Mouse (Mus musculus) forebrain, embryonic 15.5 days (tissue): ENCODE data around the gene Zzef1. TPM values are rescaled to one million over a fixed set of nuclear protein-coding genes. Genes with fewer than 3 reads are reported as not detected.

Experiments
- ATAC-seq: fragments of 200-750 bp; cut with Nextera tagmentation; replicated peaks from 2 replicates; pipeline ENCODE4 v1.8.0; 2017; ENCODE audit warnings: mild to moderate bottlenecking, moderate TSS enrichment, moderate library complexity
- H3K27ac ChIP-seq: fragments of 300-500 bp; sonication (generic); replicated peaks from 2 replicates; pipeline ENCODE4 v1.5.1; 2015; ENCODE audit warnings: mild to moderate bottlenecking, inconsistent platforms
- H3K27me3 ChIP-seq: fragments of 300-500 bp; sonication (generic); 2 replicates; pipeline ENCODE4 v1.6.1; 2015; ENCODE audit warnings: inconsistent platforms
- H3K36me3 ChIP-seq: fragments of 300-500 bp; sonication (generic); 2 replicates; pipeline ENCODE4 v1.6.1; 2015; ENCODE audit warnings: mild to moderate bottlenecking, inconsistent platforms
- H3K4me1 ChIP-seq: fragments of 300-500 bp; sonication (generic); 2 replicates; pipeline ENCODE4 v1.6.1; 2015; ENCODE audit warnings: inconsistent platforms
- H3K4me2 ChIP-seq: fragments of 300-500 bp; sonication (generic); replicated peaks from 2 replicates; pipeline ENCODE4 v1.6.1; 2015; ENCODE audit warnings: mild to moderate bottlenecking, inconsistent platforms
- H3K4me3 ChIP-seq: fragments of 300-500 bp; sonication (generic); 2 replicates; pipeline ENCODE4 v1.5.1; 2015; ENCODE audit warnings: mild to moderate bottlenecking, inconsistent platforms
- H3K9ac ChIP-seq: fragments of 300-500 bp; sonication (generic); replicated peaks from 2 replicates; pipeline ENCODE4 v1.6.1; 2015; ENCODE audit warnings: mild to moderate bottlenecking, inconsistent platforms
- H3K9me3 ChIP-seq: fragments of 300-500 bp; sonication (generic); 2 replicates; pipeline ENCODE4 v1.6.1; 2016; ENCODE audit warnings: inconsistent platforms
- WGBS: fragments of 180-500 bp; shearing (Covaris S2); methylation state at CpG from one replicate; pipeline ENCODE4 v1.1.7; 2015; ENCODE audit warnings: mixed read lengths; 5-methylcytosine and 5-hydroxymethylcytosine counted together
- polyA plus RNA-seq: library from polyadenylated mRNA; unstranded; fragments of >200 nt; fragmentation: Nextera tagmentation; extraction: Ambion mirVana; gene quantifications from 2 replicates; pipeline ENCODE4 v1.2.1, GENCODE M21; 2015

Gene Zzef1
- polyA plus RNA-seq, 1 experiment from 2014 or later = 14.2 TPM

DNA sequence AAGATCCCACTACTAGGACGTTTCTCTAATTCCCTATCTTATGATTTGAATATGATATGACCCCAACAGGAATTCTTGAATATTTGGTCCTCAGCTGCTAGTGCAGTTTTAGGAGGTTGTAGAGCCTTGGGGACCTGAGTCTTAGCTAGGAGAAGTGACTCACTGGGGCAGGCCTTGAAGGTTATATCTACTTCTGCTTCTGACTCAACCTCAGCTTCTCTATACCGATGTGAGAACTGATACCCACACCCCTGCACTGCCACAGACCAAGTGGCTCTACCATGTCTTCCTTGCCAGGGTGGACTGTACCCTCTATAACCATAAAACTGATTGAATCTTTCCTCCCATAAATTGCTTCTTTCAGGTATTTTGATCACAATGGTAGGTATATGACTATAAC, 13.9 kb upstream of the Zzef1 start:
- H3K9me3 ChIP-seq = no peaks in the 10 kb centered on the region
- no peak overlapping the region for H3K9ac ChIP-seq
- no peak overlapping the region for H3K4me3 ChIP-seq
- no peaks in the 10 kb centered on the region for H3K27me3 ChIP-seq
- 83% methylated on average over 2 of the region's 2 CpGs for WGBS
- H3K4me2 ChIP-seq = no peak overlapping the region
- no peak for ATAC-seq
- no peaks in the 10 kb centered on the region for H3K4me1 ChIP-seq
- H3K27ac ChIP-seq = no peak overlapping the region
- no peaks in the 10 kb centered on the region for H3K36me3 ChIP-seq

DNA sequence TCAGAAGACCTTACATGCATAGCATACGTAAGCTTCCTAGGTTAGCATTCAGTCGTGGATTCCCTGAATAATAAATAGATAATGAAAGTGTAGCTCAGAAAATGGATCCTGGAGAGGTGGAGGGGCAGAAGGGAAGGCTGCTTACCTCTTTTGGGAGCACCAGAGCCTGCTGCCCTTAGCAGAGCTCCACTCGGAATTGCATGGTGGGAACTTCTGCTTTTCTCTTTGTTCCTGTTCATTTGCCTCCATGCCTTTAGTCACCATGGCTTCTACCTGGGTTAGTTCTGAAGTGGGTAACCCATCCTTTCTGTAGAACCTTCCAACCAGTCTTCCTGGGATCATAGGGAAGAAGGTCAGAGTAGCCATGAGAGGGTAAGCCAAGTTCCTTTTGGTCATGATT, 13.5 kb upstream of the Zzef1 start:
- no peak for ATAC-seq

DNA sequence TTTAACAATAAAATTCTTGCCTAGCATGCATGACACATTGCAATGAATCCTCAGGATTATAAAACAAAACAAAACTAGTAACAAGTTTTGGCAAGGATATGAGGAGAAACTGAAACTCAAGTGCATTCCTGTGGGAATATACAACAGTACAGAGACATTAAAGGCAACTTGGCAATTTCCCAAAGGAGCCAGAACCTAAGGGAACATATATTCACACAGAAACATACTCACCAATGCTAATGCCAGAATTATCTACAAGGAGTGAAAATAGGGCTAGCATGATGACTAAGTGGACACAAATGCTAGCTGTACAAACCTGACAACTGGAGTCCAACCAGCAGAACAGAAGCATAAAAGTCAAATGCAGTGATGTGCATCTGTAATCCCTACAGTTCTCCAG, 4.0 kb upstream of the Zzef1 start:
- Histone ChIP-seq H3K4me3 (no peak overlapping the region), H3K4me2 (no peak overlapping the region), H3K9me3 (no peaks in the 10 kb centered on the region), H3K27ac (no peak overlapping the region), H3K36me3 (no peaks in the 10 kb centered on the region), H3K9ac (no peak overlapping the region), H3K27me3 (no peaks in the 10 kb centered on the region), H3K4me1 (peaks cover 12% of the 10 kb centered on the region)
- ATAC-seq = no peak

More for the DNA sequence above, 13.5 kb upstream of the Zzef1 start:
- H3K4me3 ChIP-seq = no peak overlapping the region
- no peak overlapping the region for H3K4me2 ChIP-seq
- H3K36me3 ChIP-seq = no peaks in the 10 kb centered on the region
- 81% methylated on average over 3 of the region's 3 CpGs for WGBS
- H3K4me1 ChIP-seq = no peaks in the 10 kb centered on the region
- no peaks in the 10 kb centered on the region for H3K27me3 ChIP-seq
- H3K9ac ChIP-seq = no peak overlapping the region
- no peaks in the 10 kb centered on the region for H3K9me3 ChIP-seq
- H3K27ac ChIP-seq = no peak overlapping the region

DNA sequence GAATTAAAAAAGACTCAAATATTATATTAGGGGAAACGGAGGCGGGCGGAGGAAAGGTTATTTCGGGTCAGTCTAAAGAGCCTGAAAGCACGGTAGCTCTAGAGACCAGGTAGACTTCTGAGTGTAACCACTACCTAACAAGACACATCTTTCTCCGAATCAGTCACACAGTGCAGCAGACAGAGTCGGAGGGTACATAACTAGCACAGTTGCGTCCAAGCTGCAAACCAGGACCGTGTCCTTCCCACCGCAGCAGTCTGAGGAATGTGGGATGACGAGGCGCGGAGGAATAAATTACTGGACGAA, 924 bp upstream of the Zzef1 start:
- WGBS = 20% methylated on average over 14 of the region's 14 CpGs
- H3K4me2 ChIP-seq = peak overlapping the region; percentile 84

DNA sequence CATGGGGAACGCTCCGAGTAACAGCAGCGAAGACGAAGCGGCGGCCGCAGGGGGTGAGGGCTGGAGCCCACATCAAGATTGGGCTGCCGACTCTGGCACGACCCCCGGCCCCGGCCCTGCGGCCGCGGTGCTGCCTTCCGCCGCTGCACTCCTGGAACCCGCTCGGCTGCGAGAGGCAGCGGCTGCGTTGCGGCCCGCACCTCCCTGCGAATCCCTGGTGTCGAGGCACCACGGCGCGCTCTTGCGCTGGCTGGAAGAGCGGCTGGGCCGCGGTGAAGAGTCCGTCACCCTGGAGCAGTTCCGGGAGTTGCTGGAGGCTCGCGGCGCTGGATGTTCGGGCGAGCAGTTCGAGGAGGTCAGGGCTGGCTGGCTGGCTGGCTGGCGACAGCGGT, 266 bp downstream of the Zzef1 start:
- no peaks in the 10 kb centered on the region for H3K27me3 ChIP-seq
- H3K4me1 ChIP-seq = peaks cover 26% of the 10 kb centered on the region
- WGBS = under 1% methylated on average over 42 of the region's 42 CpGs
- ATAC-seq = no peak; the same call in none of the 2 replicates
- peak overlapping the region; percentile 84 for H3K4me2 ChIP-seq
- no peaks in the 10 kb centered on the region for H3K9me3 ChIP-seq
- 0 out of 2 replicates have a peak, but pooled peaks cover 2% of the 10 kb centered on the region for H3K36me3 ChIP-seq
- H3K9ac ChIP-seq = peak overlapping the region; percentile 82
- H3K4me3 ChIP-seq = peak overlapping the region; percentile 96
- peak overlapping the region; percentile 84 for H3K27ac ChIP-seq

More for the DNA sequence above, 924 bp upstream of the Zzef1 start:
- Histone ChIP-seq H3K9ac (peak overlapping the region; percentile 79), H3K36me3 (0 out of 2 replicates have a peak, but pooled peaks cover 2% of the 10 kb centered on the region), H3K9me3 (no peaks in the 10 kb centered on the region), H3K4me1 (peaks cover 26% of the 10 kb centered on the region), H3K27ac (peak overlapping the region; percentile 84), H3K27me3 (no peaks in the 10 kb centered on the region), H3K4me3 (peak overlapping the region; percentile 96)
- peak; percentile 21 for ATAC-seq

DNA sequence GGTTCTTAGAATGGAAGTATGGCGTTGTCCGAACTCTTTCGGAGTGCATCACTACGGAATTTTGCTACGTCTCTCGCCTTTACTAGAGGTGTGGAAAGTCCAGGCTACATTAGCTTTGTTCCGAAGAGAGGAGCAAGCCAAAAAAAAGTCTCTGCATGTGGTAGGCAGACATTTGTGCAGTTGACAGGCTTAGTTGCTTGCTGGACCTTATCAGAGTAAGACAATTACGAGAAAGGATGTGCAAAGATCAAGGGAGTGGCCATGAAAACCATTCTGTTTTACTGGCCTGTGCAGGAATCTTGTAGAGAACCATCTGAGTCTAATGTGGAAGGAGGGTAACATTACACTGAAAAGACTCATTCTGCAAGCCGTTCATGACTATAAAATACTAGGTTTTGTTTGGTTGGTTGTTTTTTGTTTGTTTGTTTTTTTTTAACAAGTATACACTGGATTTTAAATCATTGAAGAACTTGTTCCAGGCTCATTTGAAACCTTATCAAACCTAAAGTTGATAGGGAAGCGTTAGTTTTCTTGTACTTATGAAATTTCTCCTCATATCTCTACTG, 830 bp downstream of the Zzef1 start:
- WGBS = 17% methylated on average over 10 of the region's 10 CpGs
- Histone ChIP-seq H3K4me1 (peaks cover 26% of the 10 kb centered on the region), H3K9me3 (no peaks in the 10 kb centered on the region), H3K36me3 (0 out of 2 replicates have a peak, but pooled peaks cover 2% of the 10 kb centered on the region), H3K27me3 (no peaks in the 10 kb centered on the region), H3K27ac (no peak overlapping the region), H3K9ac (peak overlapping the region; percentile 82), H3K4me2 (peak overlapping the region; percentile 84), H3K4me3 (peak overlapping the region; percentile 96)
- ATAC-seq = no peak

DNA sequence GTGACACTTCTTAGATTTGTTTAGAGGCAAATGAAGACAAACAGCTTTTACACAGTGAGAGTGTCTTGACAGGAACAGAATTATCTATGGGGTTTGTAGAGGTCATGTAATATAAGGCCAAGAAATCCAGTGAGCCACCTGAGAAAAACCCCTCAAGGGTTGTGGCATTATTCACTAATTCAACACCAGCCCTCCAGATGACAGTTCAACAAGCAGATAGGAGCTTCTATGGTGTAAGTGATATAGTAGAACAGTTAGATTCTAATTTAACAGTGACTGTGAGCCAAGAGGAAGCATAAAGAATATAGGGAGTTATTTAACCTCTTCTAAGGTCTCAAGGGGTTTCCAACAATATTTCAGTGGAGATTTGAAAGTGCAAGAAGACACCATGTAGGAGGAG, 2.1 kb downstream of the Zzef1 start:
- no peak for ATAC-seq
- Histone ChIP-seq H3K4me1 (peaks cover 26% of the 10 kb centered on the region), H3K27me3 (no peaks in the 10 kb centered on the region), H3K9me3 (no peaks in the 10 kb centered on the region), H3K36me3 (peaks cover 2% of the 10 kb centered on the region; the same call in 1 of the 2 replicates), H3K4me2 (no peak overlapping the region), H3K27ac (no peak overlapping the region), H3K9ac (no peak overlapping the region), H3K4me3 (no peak overlapping the region)

DNA sequence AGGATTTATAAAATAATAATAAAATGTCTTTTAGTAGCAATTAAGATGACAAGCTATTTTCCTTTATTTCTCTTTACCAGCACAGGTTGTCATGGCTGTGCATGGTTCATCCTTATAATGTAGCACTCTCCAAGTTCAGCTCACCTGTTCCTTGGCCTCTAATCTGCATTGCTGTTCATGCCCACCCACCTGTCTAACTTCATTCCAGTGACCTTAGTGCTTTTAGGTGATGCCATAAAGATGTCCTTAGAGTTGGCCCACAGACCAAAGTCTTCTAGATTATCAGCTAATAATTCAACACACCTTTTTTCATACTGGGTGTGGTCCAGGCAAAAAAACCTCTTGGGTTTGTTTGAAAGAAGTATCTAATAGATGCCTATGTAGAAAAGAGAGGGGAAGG, 5.2 kb downstream of the Zzef1 start:
- ATAC-seq = no peak
- Histone ChIP-seq H3K4me2 (no peak overlapping the region), H3K9me3 (no peaks in the 10 kb centered on the region), H3K27ac (no peak overlapping the region), H3K9ac (no peak overlapping the region), H3K27me3 (no peaks in the 10 kb centered on the region), H3K4me3 (no peak overlapping the region), H3K36me3 (peaks cover 2% of the 10 kb centered on the region; the same call in 1 of the 2 replicates), H3K4me1 (peaks cover 19% of the 10 kb centered on the region)

DNA sequence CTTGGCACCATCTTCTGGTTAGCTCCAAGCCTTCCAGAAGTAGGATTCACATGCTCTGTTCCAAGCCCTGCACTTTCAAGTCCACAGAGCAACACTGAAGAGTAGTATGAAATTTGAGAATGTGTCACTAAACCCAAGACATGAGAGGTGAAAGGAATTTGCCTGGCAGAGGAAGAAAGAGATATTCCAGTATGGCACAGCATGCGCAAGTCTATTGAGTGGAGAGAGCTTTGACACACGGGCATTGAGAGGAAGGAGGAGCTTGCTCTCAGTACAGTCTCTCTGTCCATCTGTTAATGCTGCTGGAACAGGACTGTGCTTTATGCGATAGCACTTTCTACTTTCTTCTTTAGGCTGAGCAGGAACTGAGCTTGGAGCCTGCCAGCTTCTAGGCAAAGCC, 7.0 kb downstream of the Zzef1 start:
- no peak overlapping the region for H3K4me2 ChIP-seq
- H3K9me3 ChIP-seq = no peaks in the 10 kb centered on the region
- no peaks in the 10 kb centered on the region for H3K27me3 ChIP-seq
- peaks cover 14% of the 10 kb centered on the region for H3K4me1 ChIP-seq
- WGBS = 73% methylated on average over 3 of the region's 3 CpGs
- no peak overlapping the region for H3K9ac ChIP-seq
- H3K36me3 ChIP-seq = peaks cover 2% of the 10 kb centered on the region; the same call in 1 of the 2 replicates
- ATAC-seq = no peak
- no peak overlapping the region for H3K27ac ChIP-seq
- H3K4me3 ChIP-seq = no peak overlapping the region

DNA sequence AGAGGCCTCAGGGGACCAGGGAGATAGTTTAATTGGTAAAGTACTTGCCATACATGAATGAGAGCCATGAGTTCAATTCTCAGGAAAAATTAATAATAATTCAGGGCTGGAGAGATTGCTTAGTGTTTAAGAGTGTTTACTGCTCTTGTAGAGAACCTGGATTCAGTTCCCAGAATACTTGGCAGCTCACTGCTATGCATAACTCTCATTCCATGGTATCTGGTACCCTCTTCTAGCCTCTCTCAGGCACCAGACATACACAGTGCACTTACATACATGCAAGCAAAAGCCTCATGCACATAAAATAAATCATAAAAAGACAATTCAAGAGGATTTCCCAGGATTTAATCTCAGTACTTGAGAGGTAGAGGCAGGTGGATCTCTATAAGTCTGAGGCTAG, 8.6 kb downstream of the Zzef1 start:
- peaks cover 1% of the 10 kb centered on the region; the same call in 1 of the 2 replicates for H3K36me3 ChIP-seq
- H3K4me2 ChIP-seq = no peak overlapping the region
- 0 out of 2 replicates have a peak, but pooled peaks cover 9% of the 10 kb centered on the region for H3K4me1 ChIP-seq
- H3K4me3 ChIP-seq = no peak overlapping the region
- H3K9me3 ChIP-seq = no peaks in the 10 kb centered on the region
- no peak overlapping the region for H3K27ac ChIP-seq
- H3K9ac ChIP-seq = no peak overlapping the region
- H3K27me3 ChIP-seq = no peaks in the 10 kb centered on the region
- ATAC-seq = no peak

DNA sequence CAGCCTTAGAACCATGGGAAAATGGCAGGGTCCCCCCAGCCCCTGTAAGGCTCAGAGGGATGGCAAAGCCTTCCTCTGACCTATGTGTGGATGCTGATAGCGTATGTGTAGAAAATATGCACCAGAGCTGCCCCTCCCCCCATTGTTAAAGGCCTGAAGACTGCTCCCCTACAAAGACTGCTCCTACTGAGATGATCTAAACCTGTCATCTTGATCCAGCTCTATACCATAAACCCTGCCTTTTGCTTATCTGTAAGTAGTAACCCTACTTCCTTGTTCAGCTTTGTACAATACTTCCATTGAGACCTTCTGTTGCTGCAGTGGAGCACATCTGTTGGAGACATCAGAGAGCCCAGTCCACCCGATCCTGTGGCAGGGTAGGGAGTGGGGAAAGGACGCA, 9.2 kb downstream of the Zzef1 start:
- no peak for ATAC-seq
- H3K4me3 ChIP-seq = no peak overlapping the region
- no peaks in the 10 kb centered on the region for H3K27me3 ChIP-seq
- H3K4me2 ChIP-seq = no peak overlapping the region
- 92% methylated on average over 3 of the region's 3 CpGs for WGBS
- 0 out of 2 replicates have a peak, but pooled peaks cover 9% of the 10 kb centered on the region for H3K4me1 ChIP-seq
- no peaks in the 10 kb centered on the region for H3K9me3 ChIP-seq
- no peak overlapping the region for H3K27ac ChIP-seq
- no peaks in the 10 kb centered on the region; the same call in 1 of the 2 replicates for H3K36me3 ChIP-seq
- H3K9ac ChIP-seq = no peak overlapping the region

DNA sequence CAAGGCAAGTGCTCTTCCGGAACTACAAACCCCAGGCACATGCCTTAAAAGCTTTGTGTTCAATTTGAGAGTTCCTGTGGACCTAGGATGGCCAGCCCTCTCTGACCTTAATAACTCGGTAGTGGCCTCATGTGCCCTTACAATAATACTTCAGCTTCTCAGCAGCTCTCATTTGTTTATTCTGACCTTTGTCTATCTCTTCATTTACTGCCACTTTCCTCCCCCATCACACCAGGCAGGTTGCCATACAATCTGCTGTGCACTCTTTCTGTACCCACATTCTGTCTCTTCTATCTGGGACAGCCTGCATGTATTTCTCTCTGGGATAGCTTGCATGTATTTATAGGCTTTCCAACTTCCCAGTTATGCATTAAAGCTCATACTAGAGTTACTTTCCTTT, 10.5 kb downstream of the Zzef1 start:
- no peak overlapping the region for H3K9ac ChIP-seq
- no peak overlapping the region for H3K4me2 ChIP-seq
- H3K27ac ChIP-seq = no peak overlapping the region
- H3K4me1 ChIP-seq = 0 out of 2 replicates have a peak, but pooled peaks cover 9% of the 10 kb centered on the region
- WGBS = 74% methylated on average over 2 of the region's 2 CpGs
- no peak overlapping the region for H3K4me3 ChIP-seq
- H3K36me3 ChIP-seq = no peaks in the 10 kb centered on the region; the same call in 1 of the 2 replicates
- H3K9me3 ChIP-seq = no peaks in the 10 kb centered on the region
- no peaks in the 10 kb centered on the region for H3K27me3 ChIP-seq
- no peak for ATAC-seq

DNA sequence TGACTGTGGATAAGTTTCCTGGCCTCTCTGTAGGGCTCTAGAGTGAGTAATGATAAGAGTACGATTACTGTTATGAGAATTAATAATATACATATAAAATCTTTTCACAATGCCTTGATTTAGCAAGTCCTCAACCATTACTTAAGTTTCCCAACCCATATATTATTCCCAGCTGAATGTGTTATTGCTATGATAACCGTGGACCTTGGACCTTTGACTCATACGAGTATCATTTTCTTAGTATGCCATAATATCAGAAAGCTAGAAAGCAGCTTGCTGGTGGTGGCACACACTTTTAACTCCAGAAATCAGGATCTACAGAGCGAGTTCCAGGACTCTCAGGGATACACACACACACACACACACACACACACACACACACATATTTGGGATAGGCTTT, 12.0 kb downstream of the Zzef1 start:
- ATAC-seq = no peak

More for the DNA sequence above, 12.0 kb downstream of the Zzef1 start:
- Histone ChIP-seq H3K27ac (no peak overlapping the region), H3K4me1 (0 out of 2 replicates have a peak, but pooled peaks cover 9% of the 10 kb centered on the region), H3K4me3 (no peak overlapping the region), H3K4me2 (no peak overlapping the region), H3K27me3 (no peaks in the 10 kb centered on the region), H3K36me3 (no peaks in the 10 kb centered on the region), H3K9me3 (no peaks in the 10 kb centered on the region), H3K9ac (no peak overlapping the region)
- WGBS = 87% methylated on average over 4 of the region's 4 CpGs
